Mouse (Mus musculus) heart, postnatal 14 days (tissue): ENCODE measurements around the gene Cntn5. TPM values are rescaled to one million over a fixed set of nuclear protein-coding genes. Genes with fewer than 3 reads are reported as not detected.
A peak's percentile ranks its signal among the peaks of the same experiment; 100 is the strongest.

Experiments used
- DNase-seq, 2 experiments: peaks; one replicate each; pipeline ENCODE4 v3.0.0; 2021 to 2022
- intact Hi-C: fragments of 180-260 bp; cut with DNase I; formaldehyde crosslinking; loops from one replicate; pipeline ENCODE4 v1.15.1; 2025
- microRNA-seq, 2 experiments: library from miRNA; unstranded; fragments of <30 nt; microRNA quantifications; one replicate each; pipeline ENCODE4 v1.2.0; 2021 to 2022
- total RNA-seq, 2 experiments: library from RNA; stranded (reverse); gene quantifications; 2 replicates each; pipeline ENCODE4 v1.2.3; 2021

The Cntn5 gene
- total RNA-seq, 2 experiments from 2014 or later: 0.05 to 0.14 TPM

- intact Hi-C loops: loop anchor here (5.0 kb wide), 1 partner anchor 402 kb away; no protein-coding TSS in a partner anchor
- no peak for DNase-seq
Observed at GRCm38 (mm10) chr9:9779646-9780045, 1124.9 kb downstream of the Cntn5 start.

- intact Hi-C loops: no loop called here
- no peak for DNase-seq
Observed at GRCm38 (mm10) chr9:9770777-9771176, 1133.8 kb downstream of the Cntn5 start.

- intact Hi-C loops: no loop called here
- DNase-seq: no peak
Observed at GRCm38 (mm10) chr9:9769659-9770058, 1134.9 kb downstream of the Cntn5 start.

- DNase-seq: no peak
- intact Hi-C loops: no loop called here
Observed at GRCm38 (mm10) chr9:9718145-9718544, 1186.4 kb downstream of the Cntn5 start.

GRCm38 (mm10) chr9:9708671-9709070 lies 1195.9 kb downstream of the Cntn5 start:
- intact Hi-C loops: no loop called here
- DNase-seq: no peak

- intact Hi-C loops: no loop called here
- no peak for DNase-seq
Observed at GRCm38 (mm10) chr9:9707766-9708165, 1196.8 kb downstream of the Cntn5 start.

- no peak for DNase-seq
- intact Hi-C loops: no loop called here
Observed at GRCm38 (mm10) chr9:9705180-9705579, 1199.4 kb downstream of the Cntn5 start.

- intact Hi-C loops: no loop called here
- no peak for DNase-seq
Observed at GRCm38 (mm10) chr9:9696636-9697035, 1207.9 kb downstream of the Cntn5 start.

- no peak for DNase-seq
- intact Hi-C loops: no loop called here
Observed at GRCm38 (mm10) chr9:9682348-9682884, 1222.2 kb downstream of the Cntn5 start.

GRCm38 (mm10) chr9:9676078-9676477 lies 1228.5 kb downstream of the Cntn5 start:
- no peak for DNase-seq
- intact Hi-C loops: loop anchor here (5.0 to 10.0 kb wide), 2 partner anchors 89 to 261 kb away; no protein-coding TSS in a partner anchor

GRCm38 (mm10) chr9:9674531-9674930 lies 1230.0 kb downstream of the Cntn5 start:
- DNase-seq: no peak
- intact Hi-C loops: loop anchor here (10.0 kb wide), 1 partner anchor 260 kb away; no protein-coding TSS in a partner anchor

- intact Hi-C loops: loop anchor here (10.0 kb wide), 1 partner anchor 259 kb away; no protein-coding TSS in a partner anchor
Observed at GRCm38 (mm10) chr9:9673277-9674049, 1231.1 kb downstream of the Cntn5 start.

GRCm38 (mm10) chr9:9653463-9653862 lies 1251.1 kb downstream of the Cntn5 start:
- intact Hi-C loops: no loop called here
- no peak for DNase-seq

More at GRCm38 (mm10) chr9:9673277-9674049, 1231.1 kb downstream of the Cntn5 start:
- peak; percentile 8 to 29 for DNase-seq

- no peak for DNase-seq
- intact Hi-C loops: no loop called here
Observed at GRCm38 (mm10) chr9:9647361-9647760, 1257.2 kb downstream of the Cntn5 start.

- DNase-seq: no peak
- intact Hi-C loops: no loop called here
Observed at GRCm38 (mm10) chr9:9646276-9646675, 1258.3 kb downstream of the Cntn5 start.

Small RNA genes lying within 50 kb of the gene (microRNA-seq; reads per million reads assigned to microRNA genes)
- gene Gm24496 (0 reads per million in 2 experiments), gene Gm25086 (0 reads per million in 2 experiments), gene Gm26195 (0 reads per million in 2 experiments), gene Mir6237 (0 reads per million in 2 experiments)
